ENCODE assay signal across 8 mouse cellular contexts in genomic region chr11:117414871-117415323, GRCm38 (mm10).
A peak's percentile ranks its signal among the peaks of the same experiment; 100 is the strongest.
DNase-seq lines count a peak whose midpoint lies in the region; ATAC-seq lines count a peak whose summit lies in the region.

No protein-coding gene starts in this region.

- H3K4me1 ChIP-seq in forebrain, embryonic 11.5 days (replicated peaks; ENCODE audit: control insufficient read depth, insufficient read depth, low read length), result peaks cover 19% of the 10 kb centered on the region

- H3K4me2 ChIP-seq in forebrain, embryonic 11.5 days (ENCODE audit: low read depth, low read length, severe bottlenecking), result peak overlapping the region; percentile 48

- ATAC-seq in forebrain, embryonic 11.5 days (replicated peaks; ENCODE audit: low FRiP score), result no peak

- DNase-seq in CD4-positive, CD25-positive, alpha-beta regulatory T cell, adult 2 months (ENCODE audit: low read depth, low spot score), result peak; percentile 60
- peak; percentile 70 for DNase-seq in NIH3T3 (ENCODE audit: low read depth)
- DNase-seq in forebrain, embryonic 11.5 days (ENCODE audit: low spot score), result peak; percentile 83
- DNase-seq in heart, postnatal 25 days (ENCODE audit: low spot score), result peak; percentile 34
- DNase-seq in kidney, postnatal 36 days, result peak; percentile 72 to 82
- DNase-seq in mesoderm, embryonic 11.5 days (ENCODE audit: low read depth, low spot score), result peak; percentile 60
- DNase-seq in thymus, postnatal 0 days (ENCODE audit: low spot score), result peak; percentile 33
- no peak for DNase-seq in left cerebral cortex, adult 8-10 months (ENCODE audit: low spot score in 2 of 2)

- no peaks in the 10 kb centered on the region for H3K36me3 ChIP-seq in forebrain, embryonic 11.5 days (ENCODE audit: control insufficient read depth, insufficient read depth, low read length)

- peak overlapping the region; percentile 19 for H3K4me3 ChIP-seq in forebrain, embryonic 11.5 days (ENCODE audit: low read depth, low read length)

- no peaks in the 10 kb centered on the region for H3K9me3 ChIP-seq in forebrain, embryonic 11.5 days (ENCODE audit: control insufficient read depth, low read length)

- no peak overlapping the region for H3K9ac ChIP-seq in forebrain, embryonic 11.5 days (ENCODE audit: low read length)

- peaks cover 13% of the 10 kb centered on the region; the same call in 1 of the 2 replicates for H3K27me3 ChIP-seq in forebrain, embryonic 11.5 days (ENCODE audit: control insufficient read depth, insufficient read depth, low read length)

- intact Hi-C loops in heart, postnatal 25 days (cut with DNase I), result no loop called here

- H3K27ac ChIP-seq in forebrain, embryonic 11.5 days (ENCODE audit: low read depth, low read length), result no peak overlapping the region

- under 1% methylated on average over 21 of the region's 21 CpGs for WGBS in forebrain, embryonic 11.5 days

Comparison
In these comparisons a context has a peak if more than half of its experiments do, and no peak if none do; other contexts are left out.
1. DNase-seq: peak in CD4-positive, CD25-positive, alpha-beta regulatory T cell, adult 2 months (single experiment), NIH3T3 (single experiment), forebrain, embryonic 11.5 days (single experiment), heart, postnatal 25 days (single experiment), kidney, postnatal 36 days (2 of 2), mesoderm, embryonic 11.5 days (single experiment) and thymus, postnatal 0 days (single experiment); none in left cerebral cortex, adult 8-10 months (0 of 2).